Mouse (Mus musculus) heart, embryonic 13.5 days (tissue): ENCODE data around the gene Abcg4. TPM values are rescaled to one million over a fixed set of nuclear protein-coding genes. Genes with fewer than 3 reads are reported as not detected.
"Not testable (repeated sequence)": the region's sequence is repeated elsewhere in the genome, so short reads cannot be mapped to it uniquely, and the experiment has no call there.

ENCODE experiments used
- ATAC-seq: fragments of 200-750 bp; cut with Nextera tagmentation; 2 replicates; pipeline ENCODE4 v1.8.0; 2017; ENCODE audit warnings: moderate TSS enrichment; ENCODE audit not compliant: insufficient number of reproducible peaks, low FRiP score, low TSS enrichment; ENCODE audit errors: extremely low read depth
- H3K27ac ChIP-seq: fragments of 300-500 bp; sonication (generic); replicated peaks from 2 replicates; pipeline ENCODE4 v1.5.1; 2015; ENCODE audit warnings: moderate library complexity, mild to moderate bottlenecking, inconsistent platforms
- H3K27me3 ChIP-seq: fragments of 300-500 bp; sonication (generic); replicated peaks from 2 replicates; pipeline ENCODE4 v1.6.1; 2015; ENCODE audit warnings: mild to moderate bottlenecking, inconsistent platforms
- H3K36me3 ChIP-seq: fragments of 300-500 bp; sonication (generic); 2 replicates; pipeline ENCODE4 v1.6.1; 2015; ENCODE audit warnings: mild to moderate bottlenecking, inconsistent platforms
- H3K4me1 ChIP-seq: fragments of 300-500 bp; sonication (generic); 2 replicates; pipeline ENCODE4 v1.6.1; 2015; ENCODE audit warnings: inconsistent platforms
- H3K4me2 ChIP-seq: fragments of 300-500 bp; sonication (generic); 2 replicates; pipeline ENCODE4 v1.6.1; 2015; ENCODE audit warnings: inconsistent platforms, mild to moderate bottlenecking, moderate library complexity
- H3K4me3 ChIP-seq: fragments of 300-500 bp; sonication (generic); 2 replicates; pipeline ENCODE4 v1.5.1; 2015; ENCODE audit warnings: moderate library complexity, mild to moderate bottlenecking, inconsistent platforms
- H3K9ac ChIP-seq: fragments of 300-500 bp; sonication (generic); 2 replicates; pipeline ENCODE4 v1.6.1; 2015; ENCODE audit warnings: inconsistent platforms, mild to moderate bottlenecking, moderate library complexity
- H3K9me3 ChIP-seq: fragments of 300-500 bp; sonication (generic); 2 replicates; pipeline ENCODE4 v1.6.1; 2016; ENCODE audit warnings: inconsistent platforms
- WGBS: fragments of 180-500 bp; shearing (Covaris S2); methylation state at CpG from one replicate; pipeline ENCODE4 v1.1.7; 2015; ENCODE audit warnings: mixed read lengths; 5-methylcytosine and 5-hydroxymethylcytosine counted together
- polyA plus RNA-seq: library from polyadenylated mRNA; unstranded; fragments of >200 nt; fragmentation: Nextera tagmentation; extraction: Ambion mirVana; gene quantifications from 2 replicates; pipeline ENCODE4 v1.2.1, GENCODE M21; 2015

Abcg4 gene
- polyA plus RNA-seq, 1 experiment from 2014 or later, result 3.5 TPM

GRCm38 (mm10) chr9:44327064-44327711 lies 38.8 kb upstream of the Abcg4 start:
- peak overlapping the region; percentile 95 for H3K9ac ChIP-seq
- H3K36me3 ChIP-seq, result peaks cover 43% of the 10 kb centered on the region
- H3K27ac ChIP-seq, result peak overlapping the region; percentile 97
- no peak for ATAC-seq
- WGBS, result under 1% methylated on average over 22 of the region's 22 CpGs
- H3K27me3 ChIP-seq, result no peaks in the 10 kb centered on the region
- H3K4me2 ChIP-seq, result peak overlapping the region; percentile 86
- H3K9me3 ChIP-seq, result no peaks in the 10 kb centered on the region
- peak overlapping the region; percentile 87 for H3K4me3 ChIP-seq
- peaks cover 15% of the 10 kb centered on the region for H3K4me1 ChIP-seq

GRCm38 (mm10) chr9:44326371-44327063 lies 38.1 kb upstream of the Abcg4 start:
- Histone ChIP-seq H3K9ac (peak overlapping the region; percentile 95), H3K4me2 (peak overlapping the region; percentile 86), H3K36me3 (peaks cover 37% of the 10 kb centered on the region), H3K9me3 (no peaks in the 10 kb centered on the region), H3K4me1 (peaks cover 15% of the 10 kb centered on the region), H3K27me3 (no peaks in the 10 kb centered on the region), H3K27ac (peak overlapping the region; percentile 97), H3K4me3 (peak overlapping the region; percentile 87)
- peak; percentile 70 for ATAC-seq
- under 1% methylated on average over 38 of the region's 38 CpGs for WGBS

DNA sequence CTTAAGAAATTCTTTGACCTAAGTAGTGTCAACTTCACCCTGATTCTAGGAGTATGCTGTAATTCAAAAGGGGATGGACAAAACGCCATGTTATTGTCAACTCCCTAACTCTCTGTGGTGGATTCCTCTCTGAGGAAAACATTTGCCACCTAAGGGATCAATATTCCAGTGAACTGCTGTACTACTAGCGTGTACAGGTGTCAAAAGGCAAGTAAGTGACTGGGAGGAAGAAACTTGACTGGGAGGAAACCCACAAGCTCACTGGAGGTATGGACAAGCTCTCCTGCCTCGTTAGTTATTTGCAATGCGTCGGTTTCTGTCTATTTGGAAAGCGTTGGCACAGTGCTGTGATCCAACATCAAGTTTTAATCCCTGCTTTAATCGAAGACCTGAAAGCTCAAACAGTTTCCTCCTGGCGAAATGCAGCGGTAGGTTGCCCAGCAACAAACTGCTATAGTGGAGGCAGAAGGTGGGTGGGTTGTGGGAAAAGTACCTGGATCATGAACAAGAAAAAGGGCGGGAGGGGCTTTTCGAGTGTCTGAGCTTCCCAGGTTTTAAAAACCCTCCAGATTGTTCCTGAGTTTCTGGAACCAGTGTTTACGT lies 37.5 kb upstream of the Abcg4 start, which contains the start of gene Dpagt1:
TSS of gene Dpagt1 (plus strand) at position 252 of the 603 bp plus-strand sequence.
- Histone ChIP-seq H3K36me3 (peaks cover 30% of the 10 kb centered on the region), H3K4me3 (peak within 1 kb of the TSS; percentile 87), H3K4me2 (peak within 1 kb of the TSS; percentile 86), H3K9me3 (no peaks in the 10 kb centered on the region), H3K27me3 (no peaks in the 10 kb centered on the region), H3K4me1 (peaks cover 19% of the 10 kb centered on the region), H3K9ac (peak within 1 kb of the TSS; percentile 95), H3K27ac (peak within 1 kb of the TSS; percentile 97)
- 3% methylated on average over 12 of the region's 12 CpGs for WGBS
- ATAC-seq, result no peak

- Histone ChIP-seq H3K9ac (peak overlapping the region; percentile 95), H3K27ac (peak overlapping the region; percentile 97; the same call in 1 of the 2 replicates), H3K36me3 (peaks cover 24% of the 10 kb centered on the region), H3K4me3 (peak overlapping the region; percentile 87), H3K4me1 (peaks cover 24% of the 10 kb centered on the region), H3K4me2 (peak overlapping the region; percentile 86)
- 61% methylated on average over 7 of the region's 8 CpGs for WGBS
- H3K27me3 ChIP-seq, ATAC-seq, H3K9me3 ChIP-seq: not testable (repeated sequence)
These were observed 36.8 kb upstream of the Abcg4 start for GRCm38 (mm10) chr9:44325032-44325767.

- H3K36me3 ChIP-seq, result peaks cover 13% of the 10 kb centered on the region
- ATAC-seq, result no peak
- WGBS, result 84% methylated on average over 6 of the region's 6 CpGs
These were observed 35.7 kb upstream of the Abcg4 start for GRCm38 (mm10) chr9:44324147-44324546.

GRCm38 (mm10) chr9:44323656-44324055 lies 35.2 kb upstream of the Abcg4 start:
- H3K9ac ChIP-seq, ATAC-seq, H3K4me3 ChIP-seq, H3K27ac ChIP-seq, H3K4me2 ChIP-seq, H3K36me3 ChIP-seq, H3K9me3 ChIP-seq, H3K27me3 ChIP-seq: not testable (repeated sequence)
- H3K4me1 ChIP-seq, result peaks cover 32% of the 10 kb centered on the region
- 69% methylated on average over 4 of the region's 4 CpGs for WGBS

More at GRCm38 (mm10) chr9:44324147-44324546, 35.7 kb upstream of the Abcg4 start:
- Histone ChIP-seq H3K4me1 (peaks cover 27% of the 10 kb centered on the region), H3K27ac (no peak overlapping the region), H3K4me3 (no peak overlapping the region), H3K9me3 (no peaks in the 10 kb centered on the region), H3K4me2 (no peak overlapping the region), H3K9ac (no peak overlapping the region), H3K27me3 (no peaks in the 10 kb centered on the region)

GRCm38 (mm10) chr9:44320799-44321133 lies 32.4 kb upstream of the Abcg4 start:
- Histone ChIP-seq H3K4me3 (peak overlapping the region; percentile 94), H3K27ac (peak overlapping the region; percentile 87), H3K4me2 (peak overlapping the region; percentile 98), H3K9me3 (no peaks in the 10 kb centered on the region), H3K27me3 (no peaks in the 10 kb centered on the region), H3K4me1 (peaks cover 34% of the 10 kb centered on the region), H3K36me3 (peaks cover 15% of the 10 kb centered on the region), H3K9ac (peak overlapping the region; percentile 79)
- ATAC-seq, result no peak
- WGBS, result 16% methylated on average over 6 of the region's 6 CpGs

DNA sequence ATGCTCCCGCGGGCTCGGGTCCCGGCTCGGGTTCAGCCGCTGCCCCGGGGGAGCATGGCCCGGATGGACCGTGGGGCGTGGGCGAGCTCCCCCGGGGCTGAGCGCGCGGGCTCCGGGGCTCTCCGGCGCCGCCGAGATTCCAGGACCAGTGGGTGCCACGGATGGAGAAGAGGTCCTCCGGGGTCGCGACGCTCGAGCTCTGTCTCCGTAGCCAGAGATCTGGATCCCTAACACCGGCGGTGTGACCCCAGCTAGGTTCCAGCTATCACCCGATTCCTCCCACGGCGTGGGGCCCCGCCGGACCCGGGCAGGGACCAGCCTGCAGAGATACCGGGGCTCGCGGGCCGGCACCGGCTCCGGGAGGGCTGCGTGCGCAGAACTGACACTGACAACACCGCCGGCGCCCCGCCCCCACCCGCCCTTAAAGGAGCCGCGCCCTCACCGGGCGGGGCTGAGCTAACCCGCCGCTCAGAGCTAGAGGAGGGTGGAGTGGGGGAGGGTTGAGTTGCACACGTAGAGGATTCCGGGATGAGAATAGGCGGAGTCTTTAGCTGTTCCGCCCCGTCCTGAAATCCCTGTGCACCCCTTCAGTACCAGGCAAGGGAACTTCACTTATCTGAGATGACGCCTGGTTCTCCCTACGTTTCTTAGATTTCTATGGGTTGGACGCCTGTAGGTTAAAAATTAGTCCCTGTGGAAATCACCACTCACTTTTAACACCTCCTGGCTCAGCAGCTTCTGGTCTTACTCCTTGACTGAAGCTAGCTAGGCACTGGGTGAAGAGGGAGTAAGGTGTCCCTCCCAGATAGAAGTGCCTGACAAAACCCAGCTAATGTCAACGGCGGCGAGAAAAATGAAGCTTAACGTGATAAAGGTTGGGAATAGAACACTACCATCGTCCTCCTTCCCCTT lies 31.7 kb upstream of the Abcg4 start, which contains the start of gene C2cd2l:
TSS of gene C2cd2l (minus strand) at position 399 of the 912 bp plus-strand sequence.
- H3K36me3 ChIP-seq, result peaks cover 22% of the 10 kb centered on the region
- H3K27ac ChIP-seq, result peak within 1 kb of the TSS; percentile 87
- peak within 1 kb of the TSS; percentile 98 for H3K4me2 ChIP-seq
- peak within 1 kb of the TSS; percentile 94 for H3K4me3 ChIP-seq
- ATAC-seq, result peak; percentile 96
- peak within 1 kb of the TSS; percentile 95 for H3K9ac ChIP-seq
- H3K9me3 ChIP-seq, result no peaks in the 10 kb centered on the region
- peaks cover 31% of the 10 kb centered on the region for H3K4me1 ChIP-seq
- under 1% methylated on average over 67 of the region's 67 CpGs for WGBS
- H3K27me3 ChIP-seq, result no peaks in the 10 kb centered on the region

- H3K4me3 ChIP-seq, result peak overlapping the region; percentile 94
- H3K4me2 ChIP-seq, result peak overlapping the region; percentile 98
- peak overlapping the region; percentile 66 for H3K27ac ChIP-seq
- H3K4me1 ChIP-seq, result peaks cover 31% of the 10 kb centered on the region
- peaks cover 30% of the 10 kb centered on the region for H3K36me3 ChIP-seq
- ATAC-seq, result no peak
- H3K9ac ChIP-seq, result peak overlapping the region; percentile 95
- no peaks in the 10 kb centered on the region for H3K27me3 ChIP-seq
- H3K9me3 ChIP-seq, result no peaks in the 10 kb centered on the region
- 3% methylated on average over 37 of the region's 37 CpGs for WGBS
These were observed 30.9 kb upstream of the Abcg4 start for GRCm38 (mm10) chr9:44319105-44319886.

- no peaks in the 10 kb centered on the region for H3K9me3 ChIP-seq
- peaks cover 36% of the 10 kb centered on the region for H3K36me3 ChIP-seq
- H3K9ac ChIP-seq, result peak overlapping the region; percentile 95
- peaks cover 31% of the 10 kb centered on the region for H3K4me1 ChIP-seq
- no peak for ATAC-seq
- H3K4me2 ChIP-seq, result peak overlapping the region; percentile 98
- no peak overlapping the region for H3K27ac ChIP-seq
- peak overlapping the region; percentile 94 for H3K4me3 ChIP-seq
- no peaks in the 10 kb centered on the region for H3K27me3 ChIP-seq
- WGBS, result 28% methylated on average over 3 of the region's 3 CpGs
These were observed 30.3 kb upstream of the Abcg4 start for GRCm38 (mm10) chr9:44318826-44319095.
